Mouse (Mus musculus) kidney, embryonic 14.5 days (tissue): ENCODE results near the gene Il9r. TPM values are rescaled to one million over a fixed set of nuclear protein-coding genes. Genes with fewer than 3 reads are reported as not detected.
"Not testable (repeated sequence)": the region's sequence is repeated elsewhere in the genome, so short reads cannot be mapped to it uniquely, and the experiment has no call there.

Experiments
- ATAC-seq: fragments of 200-750 bp; cut with Nextera tagmentation; 2 replicates; pipeline ENCODE4 v1.8.0; 2017; ENCODE audit warnings: moderate number of reproducible peaks, mild to moderate bottlenecking, moderate TSS enrichment, moderate library complexity; ENCODE audit not compliant: low FRiP score, low TSS enrichment
- H3K27ac ChIP-seq: fragments of 300-500 bp; sonication (generic); 2 replicates; pipeline ENCODE4 v1.5.1; 2014; ENCODE audit warnings: low read depth, mild to moderate bottlenecking, low read length, moderate library complexity, mixed read lengths
- H3K27me3 ChIP-seq: fragments of 300-500 bp; sonication (generic); 2 replicates; pipeline ENCODE4 v1.6.1; 2014; ENCODE audit warnings: mild to moderate bottlenecking, low read length; ENCODE audit not compliant: control insufficient read depth, insufficient read depth
- H3K36me3 ChIP-seq: fragments of 300-500 bp; sonication (generic); 2 replicates; pipeline ENCODE4 v1.6.1; 2014; ENCODE audit warnings: low read length, mixed read lengths; ENCODE audit not compliant: control insufficient read depth, insufficient read depth
- H3K4me1 ChIP-seq: fragments of 300-500 bp; sonication (generic); 2 replicates; pipeline ENCODE4 v1.6.1; 2014; ENCODE audit warnings: low read length, mixed read lengths; ENCODE audit not compliant: control insufficient read depth, insufficient read depth
- H3K4me2 ChIP-seq: fragments of 300-500 bp; sonication (generic); replicated peaks from 2 replicates; pipeline ENCODE4 v1.6.1; 2014; ENCODE audit warnings: low read depth, mild to moderate bottlenecking, low read length
- H3K4me3 ChIP-seq: fragments of 300-500 bp; sonication (generic); 2 replicates; pipeline ENCODE4 v1.5.1; 2014; ENCODE audit warnings: mild to moderate bottlenecking, low read length
- H3K9ac ChIP-seq: fragments of 300-500 bp; sonication (generic); 2 replicates; pipeline ENCODE4 v1.6.1; 2014; ENCODE audit warnings: low read depth, mild to moderate bottlenecking, low read length, moderate library complexity
- H3K9me3 ChIP-seq: fragments of 300-500 bp; sonication (generic); 2 replicates; pipeline ENCODE4 v1.6.1; 2016; ENCODE audit warnings: low read length; ENCODE audit not compliant: control insufficient read depth
- WGBS: fragments of 180-500 bp; shearing (Covaris S2); extraction: QIAGEN DNeasy Blood & Tissue Kit; methylation state at CpG from one replicate; pipeline ENCODE4 v1.1.7; 2014; 5-methylcytosine and 5-hydroxymethylcytosine counted together
- polyA plus RNA-seq: library from polyadenylated mRNA; unstranded; fragments of >200 nt; fragmentation: Nextera tagmentation; extraction: Ambion mirVana; gene quantifications from 2 replicates; pipeline ENCODE4 v1.2.1, GENCODE M21; 2014

Gene Il9r
- polyA plus RNA-seq, 1 experiment from 2014 or later, result not detected

DNA sequence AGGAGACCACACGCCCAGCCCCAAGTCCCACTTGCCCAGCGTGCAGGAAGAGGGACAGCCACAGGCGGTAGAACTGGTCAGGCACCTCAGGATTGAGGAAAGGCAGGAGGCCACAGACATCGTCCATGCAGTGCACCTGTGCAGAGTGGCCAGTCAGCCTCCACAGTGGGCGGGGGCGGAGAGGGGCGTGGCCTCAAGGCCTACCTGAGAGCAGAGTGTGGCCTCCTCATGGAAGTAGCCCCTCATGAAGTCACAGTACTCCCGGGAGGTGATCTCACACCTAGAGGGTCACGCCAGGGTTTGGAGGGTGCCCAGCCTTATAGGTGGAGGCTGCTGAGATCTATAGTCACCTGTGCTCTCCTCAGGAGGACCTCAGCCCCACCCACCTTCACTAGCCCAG, 10.5 kb upstream of the Il9r start:
- peaks cover 4% of the 10 kb centered on the region; the same call in 1 of the 2 replicates for H3K4me1 ChIP-seq

DNA sequence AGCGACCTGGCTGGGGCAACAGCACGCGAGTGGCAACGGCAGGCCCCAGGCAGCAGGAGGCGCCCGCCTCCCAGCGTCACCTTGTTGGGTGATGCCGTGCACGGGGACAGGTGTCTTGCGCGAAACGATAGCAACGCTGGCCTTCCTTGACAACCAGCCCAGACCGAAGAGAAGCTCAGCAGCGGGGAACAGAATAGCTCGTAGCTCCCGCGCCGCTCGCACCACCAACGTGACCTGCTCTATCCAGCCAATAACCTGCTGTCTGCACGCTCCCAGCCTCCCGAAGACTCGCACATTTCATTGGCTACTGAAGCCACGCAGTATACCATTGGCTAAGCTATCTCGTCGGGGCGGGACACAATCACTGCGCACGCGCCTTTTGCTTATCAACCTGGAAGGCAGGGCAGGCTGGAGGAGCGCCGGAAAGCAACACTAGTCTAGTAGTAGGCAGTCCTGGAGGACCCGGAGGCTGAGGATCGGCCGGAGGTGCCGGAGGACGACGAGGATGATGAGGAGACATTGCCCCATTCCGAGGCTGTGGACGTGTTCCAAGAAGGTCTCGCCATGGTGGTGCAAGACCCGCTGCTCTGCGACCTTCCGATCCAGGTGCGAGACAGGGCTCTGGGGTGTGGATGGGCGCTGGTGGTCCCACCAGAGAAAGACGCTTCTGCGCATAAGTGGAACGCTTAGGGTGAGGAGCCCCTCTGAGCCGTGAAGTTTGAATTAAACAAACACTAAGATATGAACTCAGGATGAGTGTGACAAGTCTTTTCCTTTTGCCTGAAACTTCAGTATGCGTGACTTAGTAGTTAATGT, 5.2 kb upstream of the Il9r start, which contains the start of gene Snrnp25:
Gene Snrnp25, plus strand, starts transcription at position 358 of the 816 bp plus-strand sequence.
- ATAC-seq, result peak; percentile 100
- H3K9ac ChIP-seq, result peak within 1 kb of the TSS; percentile 80
- H3K4me3 ChIP-seq, result peak within 1 kb of the TSS; percentile 76
- H3K9me3 ChIP-seq, result no peaks in the 10 kb centered on the region
- H3K4me2 ChIP-seq, result peak within 1 kb of the TSS; percentile 82
- H3K27me3 ChIP-seq, result no peaks in the 10 kb centered on the region
- H3K27ac ChIP-seq, result no peak within 1 kb of the TSS
- under 1% methylated on average over 52 of the region's 52 CpGs for WGBS
- H3K36me3 ChIP-seq, result peaks cover 28% of the 10 kb centered on the region
- peaks cover 5% of the 10 kb centered on the region; the same call in 1 of the 2 replicates for H3K4me1 ChIP-seq

More for the DNA sequence above, 10.5 kb upstream of the Il9r start:
- 85% methylated on average over 9 of the region's 9 CpGs for WGBS
- H3K36me3 ChIP-seq, result peaks cover 74% of the 10 kb centered on the region
- no peaks in the 10 kb centered on the region for H3K27me3 ChIP-seq
- H3K4me3 ChIP-seq, result no peak overlapping the region
- H3K9me3 ChIP-seq, result no peaks in the 10 kb centered on the region
- H3K4me2 ChIP-seq, result no peak overlapping the region
- ATAC-seq, result no peak
- H3K9ac ChIP-seq, result no peak overlapping the region
- no peak overlapping the region for H3K27ac ChIP-seq

DNA sequence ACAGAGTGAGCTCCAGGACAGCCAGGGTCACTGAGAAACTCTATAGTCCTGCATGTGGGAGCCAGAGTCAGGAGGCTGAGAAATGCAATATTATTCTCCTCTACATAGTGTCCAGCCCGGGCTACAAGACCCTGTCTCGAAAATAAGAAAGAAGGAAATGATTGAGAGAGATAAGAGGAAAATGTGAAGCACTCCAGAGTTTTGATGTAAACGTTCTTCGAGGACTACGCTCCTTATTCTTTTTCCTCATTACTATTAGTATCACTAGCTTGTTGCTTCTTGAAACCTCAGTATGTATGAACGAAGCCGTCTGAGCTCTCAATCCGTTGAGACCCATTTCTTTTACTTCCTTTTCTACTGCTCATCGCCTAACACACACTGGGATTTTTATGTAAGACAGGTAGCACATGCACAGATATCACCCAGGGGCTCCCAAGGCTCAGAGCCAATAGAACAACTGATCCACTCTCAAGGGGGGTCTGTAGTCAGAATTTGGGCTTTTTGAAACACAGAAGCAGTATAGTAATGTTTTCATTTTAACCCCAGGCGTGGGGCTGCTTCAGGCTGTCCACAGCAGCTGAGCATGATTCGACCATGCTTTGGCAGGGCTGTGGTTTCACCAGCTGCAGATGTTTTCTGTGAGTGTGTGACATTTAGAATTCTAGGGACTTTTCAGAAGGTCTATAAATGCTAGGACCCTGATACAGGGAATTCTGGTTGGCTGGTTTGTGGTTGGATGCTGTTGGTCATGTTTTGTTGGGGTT, 2.0 kb upstream of the Il9r start:
- no peak for ATAC-seq
- WGBS, result 80% methylated on average over 11 of the region's 11 CpGs
- no peaks in the 10 kb centered on the region for H3K9me3 ChIP-seq
- H3K27ac ChIP-seq, result no peak overlapping the region
- no peaks in the 10 kb centered on the region for H3K27me3 ChIP-seq
- no peaks in the 10 kb centered on the region; the same call in 1 of the 2 replicates for H3K36me3 ChIP-seq
- no peak overlapping the region for H3K4me2 ChIP-seq
- H3K4me1 ChIP-seq, result peaks cover 5% of the 10 kb centered on the region; the same call in 1 of the 2 replicates
- no peak overlapping the region for H3K9ac ChIP-seq
- no peak overlapping the region for H3K4me3 ChIP-seq

DNA sequence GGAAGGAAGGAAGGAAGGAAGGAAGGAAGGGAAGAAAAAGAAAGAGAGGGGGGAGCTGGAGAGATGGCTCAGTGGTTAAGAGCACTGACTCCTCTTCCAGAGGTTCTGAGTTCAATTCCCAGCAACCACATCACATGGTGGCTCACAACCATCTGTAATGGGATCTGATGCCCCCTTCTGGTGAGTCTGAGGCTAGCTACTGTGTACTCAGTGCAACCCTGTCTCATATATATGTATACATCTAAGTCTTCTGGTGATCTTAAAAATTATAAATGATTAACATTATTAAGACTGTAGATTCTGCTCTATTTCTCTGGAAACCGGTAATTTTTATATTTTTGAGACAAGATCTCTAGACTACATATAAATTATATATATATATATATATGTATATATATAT, 913 bp upstream of the Il9r start:
- not testable (repeated sequence) for H3K27ac ChIP-seq, H3K4me1 ChIP-seq, H3K36me3 ChIP-seq, H3K9me3 ChIP-seq, H3K4me3 ChIP-seq, H3K27me3 ChIP-seq, H3K4me2 ChIP-seq, ATAC-seq, H3K9ac ChIP-seq
- 65% methylated on average over 1 of the region's 1 CpGs for WGBS

DNA sequence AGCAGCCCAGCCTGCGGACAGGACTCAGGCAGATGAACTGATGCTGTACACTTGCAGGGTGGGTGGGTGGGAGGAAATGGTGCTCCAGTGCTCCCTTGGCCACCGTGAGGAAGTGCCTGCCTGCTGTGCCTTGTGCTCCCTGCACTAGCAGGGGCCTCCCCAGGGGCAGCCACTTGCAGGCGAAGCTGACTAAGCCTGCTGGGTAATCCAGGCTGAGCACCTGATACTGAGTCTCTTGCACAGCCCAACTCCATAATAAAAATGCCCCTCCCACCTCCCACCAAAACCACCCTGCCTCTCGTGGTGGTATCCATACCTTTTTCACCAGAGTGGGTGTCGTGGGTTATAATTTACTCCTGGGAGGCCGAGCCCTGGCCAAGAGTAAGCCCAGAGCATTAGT, 849 bp downstream of the Il9r start:
- no peak for ATAC-seq
- Histone ChIP-seq H3K9ac (no peak overlapping the region), H3K27me3 (no peaks in the 10 kb centered on the region), H3K4me3 (no peak overlapping the region), H3K9me3 (no peaks in the 10 kb centered on the region), H3K27ac (no peak overlapping the region), H3K4me1 (no peaks in the 10 kb centered on the region), H3K36me3 (no peaks in the 10 kb centered on the region), H3K4me2 (no peak overlapping the region)
- 39% methylated on average over 6 of the region's 6 CpGs for WGBS

DNA sequence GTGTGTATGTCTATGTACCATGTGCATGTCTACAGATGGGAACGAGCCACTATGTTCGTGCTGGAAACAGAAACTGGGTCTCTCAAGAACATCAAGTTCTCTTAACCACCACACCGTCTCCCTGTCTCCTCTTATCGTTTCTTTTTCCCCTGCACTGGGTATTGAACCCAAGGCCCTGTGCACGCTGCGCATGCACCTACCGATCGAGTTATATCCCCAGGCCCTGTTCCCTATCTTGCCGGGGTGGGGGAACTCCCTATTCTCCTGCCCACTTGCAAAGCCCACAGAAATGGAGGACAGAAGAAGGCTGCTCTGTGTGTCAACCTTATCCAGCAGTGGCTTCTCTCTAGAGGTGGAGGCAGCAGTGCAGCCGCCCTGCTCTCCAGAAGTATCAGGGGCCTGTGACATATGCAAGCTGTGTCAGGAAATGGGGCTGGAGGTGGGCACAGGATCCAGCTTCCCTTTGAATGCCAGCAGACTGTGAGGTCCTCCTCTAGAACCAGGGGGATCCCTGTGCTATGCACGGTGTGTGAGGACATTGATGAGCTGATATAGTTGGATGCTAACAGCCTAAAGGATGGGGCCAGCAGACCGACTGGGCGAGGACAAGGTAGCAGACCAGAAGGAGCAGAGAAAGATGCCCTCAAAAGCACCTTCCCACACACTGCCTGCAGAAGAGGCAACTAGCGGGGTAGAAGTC, 1.7 kb downstream of the Il9r start:
- Histone ChIP-seq H3K9me3 (no peaks in the 10 kb centered on the region), H3K4me2 (no peak overlapping the region), H3K36me3 (no peaks in the 10 kb centered on the region), H3K4me3 (no peak overlapping the region), H3K27ac (no peak overlapping the region), H3K4me1 (no peaks in the 10 kb centered on the region), H3K27me3 (no peaks in the 10 kb centered on the region), H3K9ac (no peak overlapping the region)
- no peak for ATAC-seq
- 70% methylated on average over 14 of the region's 14 CpGs for WGBS

DNA sequence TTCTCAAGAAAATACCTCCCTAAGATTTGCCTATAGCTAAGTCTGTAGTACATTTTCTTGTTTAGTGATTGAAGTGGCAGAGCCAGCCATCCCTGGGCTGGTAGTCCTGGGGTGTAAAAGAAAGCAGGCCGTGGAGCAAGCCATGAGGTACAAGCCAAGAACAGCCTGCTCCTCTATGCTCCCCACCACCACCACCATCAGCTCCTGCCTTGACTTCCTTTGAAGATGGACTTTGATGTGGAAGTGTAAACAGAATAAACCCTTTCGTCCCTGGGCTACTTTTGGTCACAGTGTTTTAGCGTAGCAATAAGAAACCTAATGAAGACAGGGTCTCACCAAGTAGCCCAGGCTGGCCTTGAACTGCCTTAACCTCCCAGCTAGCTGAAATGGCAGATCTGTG, 2.3 kb downstream of the Il9r start:
- Histone ChIP-seq H3K27me3 (no peaks in the 10 kb centered on the region), H3K4me1 (no peaks in the 10 kb centered on the region), H3K27ac (no peak overlapping the region), H3K9ac (no peak overlapping the region), H3K4me3 (no peak overlapping the region), H3K36me3 (no peaks in the 10 kb centered on the region), H3K4me2 (no peak overlapping the region), H3K9me3 (no peaks in the 10 kb centered on the region)
- no peak for ATAC-seq
- 27% methylated on average over 3 of the region's 3 CpGs for WGBS

DNA sequence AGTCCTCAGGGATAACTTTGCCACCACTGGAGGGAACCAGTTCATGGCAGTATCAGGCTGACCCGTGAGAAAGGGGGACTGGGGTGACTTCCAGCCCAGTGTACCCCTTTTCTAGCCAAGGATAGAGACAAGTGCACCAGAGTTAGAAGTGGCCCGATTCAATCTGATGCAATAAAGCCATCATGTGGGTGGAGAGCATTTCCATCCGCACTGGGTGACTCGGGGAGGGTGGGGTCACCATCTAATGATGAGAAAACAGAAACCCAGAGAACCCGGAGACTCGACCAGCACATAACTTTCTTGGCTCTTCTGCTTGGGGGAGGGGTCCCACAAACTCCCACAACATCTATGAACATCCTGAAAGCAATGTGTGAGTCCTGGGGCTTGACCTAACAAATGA, 3.4 kb downstream of the Il9r start:
- WGBS, result 56% methylated on average over 6 of the region's 6 CpGs
- Histone ChIP-seq H3K4me1 (no peaks in the 10 kb centered on the region), H3K27ac (no peak overlapping the region), H3K27me3 (no peaks in the 10 kb centered on the region), H3K9me3 (no peaks in the 10 kb centered on the region), H3K4me3 (no peak overlapping the region), H3K9ac (no peak overlapping the region), H3K4me2 (no peak overlapping the region), H3K36me3 (no peaks in the 10 kb centered on the region)
- no peak for ATAC-seq
